Mouse (Mus musculus) neural tube, postnatal 0 days (tissue): ENCODE data around the gene Irf1. TPM values are rescaled to one million over a fixed set of nuclear protein-coding genes. Genes with fewer than 3 reads are reported as not detected.

Experiments used
- microRNA-seq: library from miRNA; unstranded; fragments of <30 nt; microRNA quantifications from one replicate; pipeline ENCODE4, GENCODE M21; 2016
- polyA plus RNA-seq: library from polyadenylated mRNA; unstranded; fragments of >200 nt; fragmentation: Nextera tagmentation; extraction: Ambion mirVana; gene quantifications from 2 replicates; pipeline ENCODE4 v1.2.1, GENCODE M21; 2015

The Irf1 gene
- polyA plus RNA-seq, result 5.2 and 5.6 TPM in 2 replicates

GRCm38 (mm10) chr11:53769760-53770124 lies at the start of gene Irf1:
Gene Irf1 (plus strand): TSS chr11:53770014.

GRCm38 (mm10) chr11:53720715-53721114 lies 49.1 kb upstream of the Irf1 start, which contains the start of gene Il5:
Gene Il5 (plus strand): TSS chr11:53720794.

GRCm38 (mm10) chr11:53773087-53773486 lies 3.3 kb downstream of the Irf1 start, which contains the start of gene Gm17334:
Gene Gm17334 (minus strand): TSS chr11:53773187.

Small RNA genes lying within 50 kb of the gene (microRNA-seq; reads per million reads assigned to microRNA genes)
- not detected for gene Mir7671

Other genes with a start within 250 kb of the Irf1 start
- gene Kif3a, start 202.6 kb upstream of the Irf1 start, polyA plus RNA-seq, result 307 and 308 TPM in 2 replicates
- gene Il4, start 151.3 kb upstream of the Irf1 start, polyA plus RNA-seq, result 3.0 and 3.7 TPM in 2 replicates
- not detected in 2 replicates for gene Il13, start 135.3 kb upstream of the Irf1 start, polyA plus RNA-seq
- gene Rad50, start 62.7 kb upstream of the Irf1 start, polyA plus RNA-seq, result 11.7 and 11.8 TPM in 2 replicates
- 0.09 and 0.15 TPM in 2 replicates for gene Il5, start 49.2 kb upstream of the Irf1 start, polyA plus RNA-seq
- 0.17 and 0.25 TPM in 2 replicates for gene Gm17334, start 3.2 kb downstream of the Irf1 start, polyA plus RNA-seq
- gene Gm12216, start 89.2 kb downstream of the Irf1 start, polyA plus RNA-seq, result 1.3 and 1.9 TPM in 2 replicates
- gene Slc22a5, start 121.6 kb downstream of the Irf1 start, polyA plus RNA-seq, result 8.5 and 9.3 TPM in 2 replicates
- gene Slc22a21, start 210.3 kb downstream of the Irf1 start, polyA plus RNA-seq, result 7.1 and 8.1 TPM in 2 replicates